Mouse (Mus musculus) retina, postnatal 7 days (tissue): ENCODE measurements around the gene Elovl5.
"Not testable (repeated sequence)": the region's sequence is repeated elsewhere in the genome, so short reads cannot be mapped to it uniquely, and the experiment has no call there.

Experiments used
- DNase-seq: peaks from one replicate; pipeline ENCODE4 v3.0.0-alpha.2; 2012; ENCODE audit warnings: low read depth, low spot score

Elovl5 gene

GRCm38 (mm10) chr9:77993538-77994255, 76.5 kb downstream of the Elovl5 start:
- not testable (repeated sequence) for DNase-seq

GRCm38 (mm10) chr9:77995235-77995634, 78.1 kb downstream of the Elovl5 start:
- no peak for DNase-seq

GRCm38 (mm10) chr9:78000586-78001500, 83.7 kb downstream of the Elovl5 start:
- no peak for DNase-seq

DNA sequence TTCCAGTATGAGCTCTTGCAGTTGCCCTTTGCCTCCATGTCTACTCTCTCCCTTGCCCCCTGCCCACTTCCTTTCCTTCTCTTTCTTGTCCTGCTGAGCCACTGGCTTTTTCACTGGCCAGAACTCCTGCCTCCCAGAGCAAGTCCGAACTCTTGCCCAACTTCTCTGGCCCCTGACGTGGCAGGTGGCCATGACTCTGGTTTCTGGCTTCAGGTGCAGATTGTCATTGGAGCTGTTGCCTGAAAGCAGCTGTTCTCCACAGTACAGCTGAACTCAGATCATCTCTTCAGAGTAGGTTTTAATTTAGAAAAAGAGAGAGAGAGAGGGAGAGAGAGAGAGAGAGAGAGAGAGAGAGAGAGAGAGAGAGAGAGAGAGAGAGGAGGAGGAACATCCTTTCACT, 86.1 kb downstream of the Elovl5 start:
- DNase-seq: no peak

DNA sequence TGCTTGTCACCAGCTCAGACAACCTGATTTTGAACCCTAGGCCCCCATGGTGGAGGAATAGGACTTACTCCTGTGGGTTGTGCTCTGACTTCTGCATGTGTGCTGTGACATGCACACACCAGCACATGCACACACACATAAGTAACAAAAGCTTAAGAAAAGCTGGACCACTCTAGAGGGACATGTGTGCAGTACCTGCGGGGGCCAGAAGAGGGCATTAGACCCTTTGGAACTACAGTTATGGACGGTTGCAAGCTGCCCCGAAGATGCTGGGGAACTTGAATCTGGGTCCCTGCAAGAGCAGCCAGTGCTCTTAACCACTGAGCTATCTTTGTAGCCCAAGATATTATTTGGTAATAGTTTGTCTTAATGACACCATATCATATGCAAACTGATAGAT, 88.3 kb downstream of the Elovl5 start:
- DNase-seq: no peak

GRCm38 (mm10) chr9:78006209-78007001, 89.2 kb downstream of the Elovl5 start:
- peak; percentile 62 for DNase-seq

- no peak for DNase-seq
Observed at GRCm38 (mm10) chr9:78009382-78009781, 92.2 kb downstream of the Elovl5 start.

DNA sequence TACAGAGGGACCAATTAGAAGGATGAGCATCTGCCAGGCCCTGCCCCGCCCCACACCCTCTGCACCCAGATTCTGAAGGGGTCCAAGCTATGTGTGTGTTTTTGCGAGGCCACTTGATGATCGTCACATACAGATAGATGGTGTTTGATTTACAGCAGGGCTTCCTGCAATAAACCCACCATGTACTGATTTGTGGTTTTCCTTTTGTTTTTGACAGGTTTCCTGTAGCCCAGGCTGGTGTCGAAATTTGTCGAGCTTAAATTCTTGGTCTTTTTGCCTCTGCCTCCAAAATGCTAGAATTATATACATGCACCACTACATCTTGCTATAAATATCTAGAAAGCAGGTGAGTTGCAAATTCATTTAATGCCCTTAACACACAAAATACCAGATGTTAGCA, 93.0 kb downstream of the Elovl5 start:
- DNase-seq: no peak

- DNase-seq: no peak
Observed at GRCm38 (mm10) chr9:78010707-78011106, 93.5 kb downstream of the Elovl5 start.

DNA sequence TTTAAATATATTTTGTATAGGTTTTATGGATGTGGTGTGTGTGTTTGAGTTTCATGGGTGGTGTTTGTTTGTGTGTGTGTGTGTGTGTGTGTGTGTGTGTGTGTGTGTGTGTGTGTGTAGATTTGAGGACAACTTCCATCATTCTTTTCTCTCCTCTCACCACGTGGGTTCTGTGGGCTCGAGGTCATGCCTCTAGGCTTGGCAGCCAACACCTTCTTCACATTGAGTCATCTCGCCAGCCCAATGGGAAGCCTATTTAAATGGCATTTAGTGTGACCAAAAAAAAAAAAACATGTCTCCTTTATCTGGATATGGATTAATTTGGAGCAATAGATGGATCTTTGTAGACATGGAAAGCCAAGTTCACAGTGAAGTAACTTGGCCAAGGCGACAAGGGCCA, 94.9 kb downstream of the Elovl5 start:
- DNase-seq: no peak

DNA sequence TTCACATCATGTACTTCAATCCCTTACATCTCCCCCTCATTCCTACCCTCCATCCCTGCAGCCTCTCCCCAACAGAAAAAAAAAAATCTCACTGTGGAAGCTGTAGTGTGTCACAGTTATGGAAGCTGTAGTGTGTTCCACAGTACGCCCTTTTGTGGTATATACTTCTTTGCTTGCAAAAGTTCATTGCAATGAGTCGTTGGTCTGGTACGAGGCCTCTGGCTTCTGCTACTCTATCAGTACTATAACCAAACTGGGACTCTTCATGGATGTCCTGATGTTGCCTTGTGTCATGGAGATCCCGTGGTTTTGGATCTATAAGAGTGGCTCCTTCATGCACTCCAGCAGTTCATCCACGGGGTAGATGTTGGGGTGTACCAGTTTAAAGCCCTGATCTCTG, 95.5 kb downstream of the Elovl5 start:
- DNase-seq: no peak

- DNase-seq: no peak
Observed at GRCm38 (mm10) chr9:78013813-78014212, 96.6 kb downstream of the Elovl5 start.

DNA sequence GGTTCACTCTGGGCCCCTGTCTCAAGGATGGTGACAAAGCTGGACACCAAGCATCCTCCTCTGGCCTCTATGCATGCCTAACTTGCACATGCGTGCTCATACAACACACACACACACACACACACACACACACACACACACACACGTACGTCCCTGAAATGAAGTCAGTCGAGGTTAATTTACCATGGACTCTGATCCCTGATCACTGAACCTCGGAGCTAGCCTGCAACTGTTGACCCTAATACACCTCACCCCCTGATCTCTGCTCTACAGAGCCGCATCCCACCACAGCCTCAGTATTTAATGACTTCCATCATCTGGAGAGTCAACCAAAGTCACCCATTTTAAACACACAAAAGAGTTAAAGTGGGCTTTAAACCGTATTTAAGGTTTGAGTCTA, 98.7 kb downstream of the Elovl5 start:
- DNase-seq: no peak

DNA sequence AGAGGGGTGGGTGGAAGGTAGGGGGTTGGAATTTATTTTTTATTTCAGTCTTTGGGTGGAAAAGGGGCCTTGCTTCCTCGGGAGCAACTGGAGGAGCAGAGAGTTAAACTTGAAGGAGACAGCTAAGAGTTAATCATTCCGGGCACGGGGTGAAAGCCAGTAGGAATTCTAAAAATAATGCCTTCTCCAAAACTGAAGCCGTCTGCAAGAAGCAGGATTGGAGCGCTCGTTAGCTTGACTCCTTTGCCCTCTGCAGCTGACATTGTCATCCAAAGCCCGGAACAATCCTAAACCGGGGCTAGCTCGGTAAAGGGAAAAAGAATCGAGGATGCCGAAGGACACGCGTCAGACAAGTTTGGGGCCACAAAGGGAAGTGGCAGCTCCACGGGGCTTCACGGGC, 99.1 kb downstream of the Elovl5 start:
- DNase-seq: no peak

DNA sequence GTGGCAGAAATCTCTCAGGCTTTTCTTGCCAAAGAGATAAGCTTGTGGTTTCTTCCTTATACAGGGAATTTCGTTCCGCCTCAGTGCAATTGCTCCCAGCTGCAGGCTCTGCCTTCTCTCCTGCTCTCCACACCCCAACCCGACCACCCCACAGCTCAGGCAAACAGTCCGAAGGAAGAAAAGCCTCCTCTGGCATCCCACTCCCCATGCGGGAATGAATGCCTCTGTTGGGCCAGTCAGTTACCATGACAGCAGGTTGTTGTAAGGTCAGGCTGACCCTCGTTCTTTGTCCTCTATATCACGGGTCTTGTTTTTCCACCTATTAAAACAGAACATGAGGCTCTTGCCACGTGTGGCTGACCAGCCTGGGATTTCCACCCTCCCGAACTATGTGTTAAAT, 104.1 kb downstream of the Elovl5 start:
- DNase-seq: no peak

DNA sequence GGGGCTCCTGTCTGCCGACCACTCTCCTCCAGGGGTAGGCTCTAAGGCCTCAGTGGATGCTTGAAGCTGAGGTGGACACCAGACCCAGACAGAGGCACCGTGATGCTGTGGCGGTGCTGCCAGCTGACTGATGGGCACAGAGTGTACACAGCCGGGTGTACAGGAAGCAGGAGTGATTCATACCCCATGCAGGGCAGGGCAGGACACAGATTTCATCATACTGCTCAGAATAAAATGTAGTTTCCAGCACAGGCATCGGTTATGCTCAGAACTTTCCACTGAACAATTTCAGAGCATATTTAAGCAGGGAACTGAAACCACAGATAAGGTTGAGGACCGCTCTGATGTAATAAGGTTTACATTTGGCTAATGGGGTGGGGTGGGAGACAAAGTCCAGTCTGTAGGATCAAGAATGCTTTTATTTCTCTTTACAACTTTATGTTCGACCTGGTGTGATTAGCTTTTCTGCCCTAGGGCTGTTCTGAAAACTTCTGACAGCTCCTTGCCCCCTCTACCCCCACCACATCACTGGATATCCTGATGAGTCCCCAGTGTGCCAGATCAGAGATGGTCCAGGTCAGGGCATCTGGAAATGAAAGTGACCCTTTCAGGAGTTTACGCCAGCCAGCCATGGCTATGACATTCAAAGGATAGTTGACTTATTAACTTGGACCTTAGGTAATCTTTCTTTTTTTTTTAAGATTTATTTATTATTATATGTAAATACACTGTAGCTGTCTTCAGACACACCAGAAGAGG, 105.2 kb downstream of the Elovl5 start:
- no peak for DNase-seq

GRCm38 (mm10) chr9:78024823-78025222, 107.7 kb downstream of the Elovl5 start:
- DNase-seq: peak; percentile 42

DNA sequence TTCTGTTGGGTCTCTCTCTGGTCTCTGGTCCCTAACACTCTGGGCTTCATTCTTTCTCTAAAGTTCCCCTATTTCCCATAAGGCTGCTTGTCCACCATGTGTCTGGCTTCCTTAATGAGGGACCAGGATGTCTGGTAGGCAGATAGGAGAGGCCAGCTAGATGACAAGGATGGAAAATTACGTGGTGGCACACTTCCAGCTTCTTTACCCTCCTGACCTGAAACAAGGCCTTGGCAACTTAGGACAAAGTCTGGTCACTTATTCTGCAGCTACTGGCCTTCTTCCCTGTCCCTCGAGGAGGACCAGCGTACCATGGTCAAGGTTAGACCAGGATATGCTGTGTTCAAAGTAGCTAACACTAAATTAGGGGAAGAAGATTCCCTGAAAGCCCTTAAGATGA, 109.9 kb downstream of the Elovl5 start:
- no peak for DNase-seq

GRCm38 (mm10) chr9:78030835-78031456, 113.8 kb downstream of the Elovl5 start:
- no peak for DNase-seq

DNA sequence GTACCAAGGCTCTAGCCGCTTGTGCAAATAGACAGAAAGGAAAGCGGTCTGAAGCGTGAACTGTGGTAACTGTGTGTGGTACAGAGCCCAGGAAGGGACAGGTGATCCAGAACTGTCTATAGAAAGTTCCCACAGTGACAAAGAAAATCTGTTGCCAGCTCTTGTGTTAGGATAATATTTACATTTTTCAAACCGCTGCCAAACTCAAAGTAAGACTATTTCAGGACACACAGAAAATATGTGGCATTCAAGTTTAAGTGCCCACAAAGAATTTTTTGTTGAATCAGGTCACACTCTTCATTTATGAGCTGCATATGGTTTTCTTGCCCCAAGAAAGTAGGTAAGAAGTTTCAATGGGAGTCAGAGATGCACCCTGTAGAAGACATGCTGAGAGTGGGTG, 115.8 kb downstream of the Elovl5 start:
- DNase-seq: no peak
